Mouse (Mus musculus): ENCODE measurements at regions not wholly inside any gene's neighbourhood (a gene's known extent, or its start where the extent isn't known, plus 50 kb on each side); places are given as distances from the start of the nearest gene placed in this dataset.
"Not testable (repeated sequence)": the region's sequence is repeated elsewhere in the genome, so short reads cannot be mapped to it uniquely, and the experiment has no call there.

DNA sequence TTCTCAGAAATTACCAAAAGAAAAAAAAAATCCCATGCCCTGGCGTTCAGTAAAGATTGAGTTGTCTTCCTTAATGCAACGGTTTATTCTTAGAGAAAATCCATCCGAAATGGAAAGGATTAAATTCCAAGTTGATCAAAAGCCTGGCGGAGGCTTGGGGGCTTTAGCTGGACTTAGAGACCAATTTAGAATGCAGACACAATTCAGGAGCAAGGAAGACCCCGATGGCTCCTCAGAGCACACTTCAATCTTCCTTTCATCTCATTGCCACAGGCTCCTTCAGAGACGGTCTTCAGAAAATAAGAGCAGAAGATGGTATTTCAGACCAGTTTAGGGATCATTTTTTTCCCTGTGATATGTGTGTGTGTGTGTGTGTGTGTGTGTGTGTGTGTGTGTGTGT is 171.8 kb downstream of the Ankrd50 start:
- ATAC-seq: no peak

DNA sequence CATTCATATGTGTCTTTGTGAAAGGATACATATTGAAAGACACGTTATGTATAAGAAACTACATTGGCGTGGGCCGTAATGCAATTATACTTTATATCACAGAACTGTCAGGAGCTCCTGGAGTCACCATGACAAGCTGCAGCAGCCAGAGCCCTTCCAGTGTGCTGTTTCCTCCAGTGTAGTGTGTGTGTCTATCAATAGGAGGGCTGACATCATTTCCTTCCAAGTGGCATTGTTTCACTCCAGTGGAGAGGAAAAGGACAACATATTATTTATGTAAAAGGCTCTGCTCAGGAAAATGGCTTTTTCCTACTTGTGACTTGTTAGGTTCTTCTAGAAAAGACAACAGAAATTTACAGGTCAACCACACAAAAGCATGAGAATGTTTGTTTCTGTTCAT is 172.5 kb downstream of the Ankrd50 start:
- ATAC-seq: no peak

DNA sequence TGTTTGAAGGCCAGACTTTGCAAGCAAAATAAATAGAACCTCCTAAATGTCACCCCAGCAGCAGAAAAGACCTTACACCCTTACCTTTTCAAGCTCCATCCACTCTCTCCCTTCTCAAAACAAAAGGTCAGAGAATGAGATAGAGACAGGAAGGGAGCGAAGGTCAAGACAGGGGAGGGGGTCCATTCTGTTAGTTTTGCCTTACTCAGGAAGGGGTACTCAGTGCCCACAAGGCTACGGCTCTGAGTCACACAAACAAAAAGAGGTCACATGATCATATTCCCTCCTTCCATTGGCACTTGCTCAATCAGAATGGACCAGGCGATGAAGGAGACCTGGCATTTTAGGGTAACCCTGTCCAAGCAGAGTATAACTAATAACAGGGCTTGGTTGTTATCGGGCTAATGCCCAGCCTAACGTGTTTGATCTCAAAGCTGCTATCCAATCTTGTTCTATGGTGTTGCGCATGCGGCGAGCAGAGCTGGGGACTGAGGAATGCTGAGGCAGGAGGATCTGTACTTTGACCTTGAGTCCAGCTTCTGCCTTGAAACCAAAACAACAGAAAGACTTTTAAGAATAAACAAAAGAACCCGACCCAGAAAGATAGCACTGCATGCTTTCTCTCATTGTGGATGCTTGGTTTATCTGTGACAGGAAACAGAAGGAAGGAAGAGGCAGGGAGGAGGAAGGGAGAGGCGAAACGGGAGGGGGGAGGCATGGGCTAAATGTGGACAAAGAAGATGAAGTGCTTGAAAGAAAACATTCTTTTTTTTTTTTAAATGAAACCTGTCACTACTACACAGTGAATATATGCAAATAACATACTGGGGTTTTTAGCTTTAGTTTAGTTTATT is 184.5 kb downstream of the Ankrd50 start:
- no peak for ATAC-seq

DNA sequence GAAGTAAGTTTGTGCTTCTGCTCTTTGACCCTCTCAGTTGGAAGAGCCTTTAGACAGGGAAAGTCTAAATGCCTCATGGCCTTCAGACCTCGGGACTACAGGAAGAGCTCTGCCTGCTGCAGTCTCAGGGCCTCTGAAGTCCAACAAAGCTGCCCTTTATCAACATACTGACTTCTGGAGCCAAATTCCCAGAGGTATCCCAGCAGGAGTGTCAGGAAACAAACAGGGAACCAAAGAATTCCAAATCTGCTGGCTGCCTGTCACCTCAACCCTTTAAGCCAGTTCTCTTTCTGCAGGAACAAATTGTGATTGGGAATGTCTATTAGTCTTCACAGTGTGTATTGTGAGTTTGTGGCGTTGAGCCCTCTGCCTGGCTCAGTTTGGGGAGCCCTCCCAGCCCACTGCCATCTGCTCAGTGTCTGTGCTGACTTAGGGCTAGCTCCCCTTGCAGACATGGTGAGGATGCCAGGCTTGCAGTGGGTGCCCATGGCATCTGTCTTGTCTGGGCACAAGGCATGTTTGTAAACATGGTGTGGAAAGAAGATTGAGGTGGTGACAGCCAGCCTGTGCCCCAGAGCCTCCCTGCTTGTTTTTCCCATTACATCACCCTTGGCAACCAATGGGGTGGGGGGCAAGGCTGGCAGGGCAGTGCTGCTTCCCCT is 185.3 kb downstream of the Ankrd50 start:
- ATAC-seq: no peak

DNA sequence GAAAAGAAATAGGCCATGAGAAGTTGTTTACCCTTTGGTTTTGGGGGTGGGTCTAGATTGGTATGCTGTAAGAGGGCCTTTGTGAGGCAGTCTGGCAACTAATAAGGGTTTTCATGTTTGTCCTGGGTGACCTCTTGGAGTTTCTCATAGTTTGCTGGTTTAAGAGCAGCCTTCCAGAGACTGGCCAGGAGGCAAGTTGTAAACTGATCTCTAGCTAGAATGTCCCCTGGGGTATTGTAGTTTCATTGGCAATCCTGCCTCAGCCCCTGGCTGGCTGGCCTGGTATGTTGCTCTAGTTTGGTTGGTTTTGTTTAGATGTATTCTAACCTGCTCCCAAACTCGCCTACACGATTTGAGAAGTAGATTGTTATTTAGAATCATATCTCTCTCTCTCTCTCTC is 187.1 kb downstream of the Ankrd50 start:
- no peak for ATAC-seq

DNA sequence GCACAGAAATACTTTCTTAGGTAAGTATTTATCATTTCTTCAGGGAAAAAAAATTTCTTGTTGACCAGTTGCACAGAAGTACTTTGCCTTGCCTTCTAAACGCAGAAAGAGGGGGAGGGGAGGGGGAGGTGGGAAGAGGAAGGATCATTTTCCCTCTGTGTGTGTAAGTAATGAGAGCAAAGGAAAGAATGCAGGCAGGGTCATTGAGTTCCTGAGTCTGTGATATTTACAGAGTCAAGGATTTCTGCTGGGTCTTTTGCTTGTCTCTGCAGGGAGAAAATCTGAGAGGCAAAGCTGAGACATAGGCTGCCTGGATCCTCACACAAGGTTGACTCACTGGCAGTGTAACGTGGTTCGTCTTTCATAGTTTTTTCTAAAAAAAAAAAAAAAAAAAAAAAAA is 195.6 kb downstream of the Ankrd50 start:
- ATAC-seq: no peak

DNA sequence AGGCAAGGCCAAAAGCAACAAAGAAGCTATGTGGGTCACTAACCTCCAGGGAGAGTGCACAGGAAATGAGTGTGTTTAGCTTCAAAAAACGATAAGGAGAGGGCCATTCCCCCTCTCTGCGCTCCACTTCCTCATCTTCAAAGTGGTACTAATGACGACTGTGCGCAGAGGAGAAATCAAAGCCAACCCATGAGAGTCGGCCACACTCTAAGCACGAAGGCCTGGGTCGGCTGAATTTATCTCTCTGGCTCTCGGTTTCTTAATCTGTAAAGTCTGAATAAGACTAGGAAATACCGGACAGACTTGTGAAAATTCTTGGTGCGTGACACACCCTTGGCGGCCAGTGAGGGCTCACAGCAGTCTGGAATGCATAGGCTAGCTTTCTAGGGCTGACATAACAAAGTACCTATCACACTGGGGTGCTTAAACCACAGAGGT is 200.9 kb downstream of the Ankrd50 start:
- ATAC-seq: peak; percentile 65

DNA sequence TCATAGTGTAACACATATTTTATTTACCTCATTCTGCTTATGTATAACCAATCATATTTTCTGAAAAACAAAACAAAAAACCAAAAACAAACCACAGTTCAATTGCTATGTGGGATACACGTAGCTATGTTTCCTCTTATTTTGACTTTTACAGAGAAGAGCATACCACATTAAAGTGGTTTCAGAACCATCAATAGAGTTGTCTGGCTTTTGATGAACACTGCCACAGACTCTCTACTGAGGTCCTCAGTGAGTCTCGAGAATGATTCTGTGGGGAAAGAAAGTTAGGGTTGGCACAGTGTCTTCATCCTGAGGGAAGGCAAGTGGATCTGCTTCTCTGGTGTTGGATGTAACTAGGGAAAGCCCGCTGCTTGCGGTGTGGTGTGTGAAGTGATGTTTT is 201.8 kb downstream of the Ankrd50 start:
- peak; percentile 16 for ATAC-seq

DNA sequence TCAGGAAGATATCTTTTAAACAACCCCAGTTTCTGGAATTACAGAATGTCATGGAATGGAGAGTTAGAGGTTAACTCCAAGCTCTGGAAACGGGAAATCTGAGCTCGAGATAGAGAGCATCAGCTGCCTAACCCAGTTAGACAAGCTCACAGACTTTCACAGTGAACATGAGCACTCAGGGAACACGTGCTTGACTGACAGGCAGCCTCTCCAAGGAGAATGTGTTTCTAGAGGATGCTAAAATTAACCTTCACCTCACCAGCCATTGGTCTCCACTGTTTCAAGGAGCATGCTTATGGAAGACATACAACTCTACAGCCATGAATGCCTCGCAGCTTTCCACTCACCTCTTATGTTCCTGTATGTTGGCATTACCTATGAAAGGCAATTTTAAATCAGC is 203.0 kb downstream of the Ankrd50 start:
- ATAC-seq: no peak

DNA sequence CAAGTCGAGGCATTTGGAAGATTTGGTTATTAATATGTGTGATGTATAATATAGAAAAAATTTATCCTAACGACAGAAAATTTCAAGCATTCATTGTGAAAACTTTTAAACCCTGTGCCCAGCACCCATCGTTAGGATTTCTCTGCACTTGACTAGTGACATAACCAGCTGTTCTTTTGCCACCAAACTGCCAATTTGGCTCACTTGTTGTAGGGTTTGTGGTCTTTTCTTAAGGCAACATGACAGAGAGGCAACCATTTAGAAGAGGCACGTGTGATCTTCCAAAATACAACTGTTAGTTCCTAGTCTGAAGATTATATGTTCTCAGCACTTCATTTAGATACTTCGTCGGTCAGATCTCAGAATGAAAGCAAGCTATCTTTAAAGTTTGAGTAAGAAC is 203.8 kb downstream of the Ankrd50 start:
- no peak for ATAC-seq

DNA sequence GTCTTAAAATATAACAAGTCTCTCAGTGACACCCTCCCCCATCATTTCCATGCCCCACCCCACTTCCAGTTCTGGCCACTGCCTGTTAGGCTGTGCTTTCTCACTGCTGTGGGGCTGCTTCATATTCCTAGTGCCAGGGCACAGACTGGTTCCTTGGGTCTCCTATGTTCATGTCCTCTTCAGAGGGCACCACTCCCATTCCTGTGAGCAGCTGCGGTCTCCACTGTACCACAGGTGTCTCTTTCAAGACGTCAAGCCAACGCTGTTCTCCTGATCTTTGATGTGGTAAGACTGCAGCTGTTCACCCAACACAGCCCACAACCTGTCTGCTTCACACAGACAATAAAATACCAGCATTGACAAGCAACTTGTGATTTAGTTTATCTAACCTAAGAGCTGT is 204.5 kb downstream of the Ankrd50 start:
- peak; percentile 74 for ATAC-seq

DNA sequence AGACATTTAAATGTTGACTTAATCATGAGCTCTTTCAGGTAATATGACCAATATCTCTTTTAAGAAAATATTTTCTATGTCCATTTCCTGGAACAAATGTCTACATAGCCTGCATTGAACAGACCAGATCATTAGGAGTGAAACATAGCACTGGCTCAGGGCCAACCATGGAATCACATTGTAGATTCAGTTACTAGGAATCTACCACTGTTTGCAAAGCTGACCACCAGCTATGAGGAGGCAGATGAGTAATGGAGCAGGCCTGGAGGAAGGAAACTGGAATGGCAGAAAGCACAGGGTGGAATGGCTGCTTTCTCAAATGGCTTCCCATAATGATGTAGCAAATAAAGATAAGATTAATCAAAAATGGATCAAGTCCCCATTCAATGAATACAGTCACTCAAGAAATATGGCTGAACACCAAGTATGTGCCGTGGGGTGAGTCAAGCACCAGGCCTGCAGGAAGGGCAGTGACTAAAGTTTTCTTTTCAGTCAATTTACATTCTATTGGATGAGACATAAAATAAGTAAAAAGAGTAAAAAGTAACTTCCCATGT is 207.6 kb downstream of the Ankrd50 start:
- ATAC-seq: no peak

DNA sequence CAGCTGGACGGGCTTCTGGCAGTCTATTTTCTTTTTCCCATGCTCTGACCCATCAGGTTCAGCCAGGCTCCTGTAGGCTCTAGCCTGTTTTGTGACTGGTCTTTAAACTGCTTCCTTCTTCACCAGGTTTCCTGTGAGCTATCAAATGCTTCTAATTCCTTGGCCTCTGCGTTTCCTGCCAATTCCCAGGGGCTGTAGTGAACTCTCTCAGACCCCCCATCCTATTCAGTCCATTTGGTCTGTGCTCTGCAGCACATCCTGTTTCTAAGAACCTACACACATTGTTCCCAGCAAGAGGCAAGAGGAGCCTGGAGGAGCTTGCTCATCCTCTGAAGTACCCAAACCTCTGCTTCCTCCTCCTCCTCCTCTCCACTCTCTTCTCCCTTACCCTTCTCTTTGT is 209.3 kb downstream of the Ankrd50 start:
- no peak for ATAC-seq

DNA sequence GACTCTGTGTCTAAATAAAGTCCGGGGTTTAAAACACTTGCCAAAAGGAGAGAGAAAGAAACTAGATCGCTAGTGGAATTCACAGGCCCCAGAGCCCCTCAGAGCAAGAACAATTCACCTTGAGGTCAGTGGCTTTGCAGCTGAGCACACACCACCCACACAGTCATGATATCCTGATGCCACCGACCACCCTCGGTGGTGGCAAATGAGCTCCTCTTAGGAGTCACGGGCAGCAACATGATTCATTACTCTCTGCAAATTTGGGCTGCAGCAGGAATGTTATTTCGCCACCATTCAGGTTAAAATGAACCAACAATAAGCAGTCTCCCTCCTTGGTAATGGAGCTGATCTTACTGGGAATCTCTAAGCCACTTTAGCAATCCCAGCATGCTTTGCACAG is 213.9 kb downstream of the Ankrd50 start:
- no peak for ATAC-seq

DNA sequence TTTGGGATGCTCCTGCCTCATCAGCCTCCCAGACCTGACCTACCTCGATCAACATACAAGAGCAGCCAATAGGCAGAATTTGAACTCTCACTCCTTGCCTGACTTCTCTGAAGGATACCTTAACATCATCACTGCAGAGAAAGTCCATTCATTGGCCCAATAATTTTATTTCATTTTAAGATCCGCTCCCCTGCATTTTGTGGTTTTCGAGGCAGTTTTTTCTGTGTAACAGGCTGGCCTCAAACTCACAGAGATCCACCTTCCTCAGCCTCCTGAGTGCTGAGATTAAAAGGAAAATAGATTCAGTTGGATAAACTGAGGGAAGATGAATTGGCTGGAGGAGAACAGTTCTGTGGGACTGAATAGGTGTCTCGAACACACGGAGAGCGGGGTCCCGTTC is 216.4 kb downstream of the Ankrd50 start:
- no peak for ATAC-seq

DNA sequence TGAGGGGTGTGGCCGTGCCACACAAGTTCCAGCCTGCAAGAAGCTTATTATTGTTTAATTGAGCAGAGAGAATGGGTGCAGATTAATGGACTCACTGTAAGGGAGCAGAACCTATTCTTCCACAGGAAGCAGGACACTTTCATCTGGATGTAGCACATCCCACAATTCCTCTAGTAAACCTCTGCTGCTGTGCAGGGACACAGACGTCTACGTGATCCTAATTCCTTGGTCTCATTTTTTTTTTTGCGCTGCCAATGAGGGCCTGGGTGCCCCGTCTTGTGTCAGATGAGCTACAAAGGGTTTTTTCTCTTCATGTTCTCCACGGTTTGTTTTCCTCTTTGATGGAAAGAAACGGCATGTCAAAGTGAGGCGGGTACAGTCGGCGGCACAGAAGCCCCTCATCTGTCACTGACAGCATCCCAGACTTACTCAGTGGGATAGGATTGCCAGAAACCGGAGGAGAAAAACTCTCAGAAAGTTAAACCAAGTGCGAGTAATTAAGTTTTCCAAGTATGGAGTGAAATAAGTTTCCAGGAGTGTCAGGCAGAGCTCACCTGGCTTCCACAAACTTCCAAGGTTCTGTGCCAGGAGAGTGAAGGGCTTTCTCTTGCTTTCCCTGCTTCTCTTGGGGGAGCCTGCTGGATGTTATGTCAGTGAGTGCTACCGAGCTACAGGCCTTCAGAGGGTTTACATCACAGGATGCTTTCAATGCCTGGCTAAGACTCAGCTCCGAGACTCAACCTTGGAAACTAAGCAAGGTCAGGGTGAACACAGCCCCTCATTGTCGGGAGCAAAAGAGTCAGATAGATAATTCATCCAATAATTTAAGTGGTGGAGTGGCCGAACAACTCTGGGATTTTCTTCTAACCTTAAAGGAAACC is 221.1 kb downstream of the Ankrd50 start:
- ATAC-seq: no peak

DNA sequence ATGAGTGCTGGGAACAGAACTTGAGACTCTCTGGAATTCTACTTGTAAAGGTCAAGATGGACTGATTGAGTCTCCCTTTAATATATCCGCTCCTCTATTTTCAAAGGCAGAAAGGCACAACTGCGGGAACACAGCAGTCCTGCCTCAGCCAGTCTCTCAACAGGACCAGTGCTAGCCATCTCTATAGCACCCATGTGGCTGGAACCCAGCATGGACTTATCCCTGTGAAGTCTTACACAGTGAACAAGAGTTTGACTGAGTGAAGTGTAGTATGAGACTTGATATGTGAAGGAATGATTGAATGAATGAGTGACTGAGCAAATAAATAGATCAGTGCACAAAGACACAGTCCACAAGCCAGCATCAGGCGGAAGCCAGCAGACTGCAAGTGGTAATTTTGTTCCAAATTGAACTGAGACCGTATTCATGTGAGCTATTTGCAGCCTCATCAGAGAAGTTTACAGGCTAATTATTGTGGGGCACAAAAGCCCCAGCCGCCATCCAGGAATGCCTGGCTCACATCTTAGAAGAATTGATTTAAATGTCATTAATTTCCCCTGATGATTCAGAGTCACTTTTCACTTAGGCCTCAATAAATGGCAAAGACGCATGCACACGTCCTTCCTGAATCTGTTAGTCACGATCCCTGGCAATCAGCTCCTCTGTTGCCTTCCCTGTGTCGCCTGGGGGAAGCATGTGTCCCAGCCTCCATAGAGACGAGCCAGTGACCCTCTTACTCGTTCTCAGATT is 223.1 kb downstream of the Ankrd50 start:
- ATAC-seq: no peak

DNA sequence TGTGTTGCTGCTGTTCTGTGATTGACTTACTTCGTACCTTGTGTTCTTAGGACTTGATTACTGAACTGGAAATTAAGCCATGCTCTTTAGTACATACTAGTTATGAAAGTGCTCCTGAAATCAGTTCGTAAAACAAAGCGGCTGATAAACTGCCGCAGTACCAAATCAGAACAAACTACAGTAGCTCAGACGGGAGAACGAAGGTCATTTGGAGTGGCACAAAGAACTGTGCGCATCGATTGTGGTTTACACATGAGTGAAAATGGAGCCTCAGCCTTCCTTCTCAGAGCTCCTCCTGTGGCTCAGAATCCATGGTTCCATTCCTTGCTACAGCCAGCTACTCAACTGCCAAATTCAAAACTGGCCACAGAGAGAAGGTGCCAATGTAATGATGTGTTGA is 225.4 kb downstream of the Ankrd50 start:
- ATAC-seq: not testable (repeated sequence)

DNA sequence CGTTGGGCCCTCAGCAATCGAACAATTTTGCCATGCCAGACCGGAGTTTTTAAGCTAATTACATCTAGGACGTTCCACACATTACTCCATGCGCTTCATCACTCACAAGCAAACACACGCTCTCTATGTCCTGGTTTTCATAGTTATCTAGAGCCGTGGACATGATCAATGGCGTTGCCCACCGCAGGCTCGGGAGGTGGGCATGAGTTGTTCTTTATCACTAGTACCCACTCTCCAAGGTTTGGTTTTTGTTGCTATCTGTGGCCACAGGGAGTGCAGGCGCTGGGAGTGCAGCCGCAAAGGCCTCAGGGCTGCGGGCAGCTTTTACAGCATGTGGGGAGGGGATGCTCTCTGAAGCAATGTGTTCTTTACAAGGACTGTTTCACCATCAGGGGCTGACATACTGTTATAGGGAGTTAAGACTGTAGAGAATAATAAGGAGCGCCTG is 226.8 kb downstream of the Ankrd50 start:
- ATAC-seq: no peak

DNA sequence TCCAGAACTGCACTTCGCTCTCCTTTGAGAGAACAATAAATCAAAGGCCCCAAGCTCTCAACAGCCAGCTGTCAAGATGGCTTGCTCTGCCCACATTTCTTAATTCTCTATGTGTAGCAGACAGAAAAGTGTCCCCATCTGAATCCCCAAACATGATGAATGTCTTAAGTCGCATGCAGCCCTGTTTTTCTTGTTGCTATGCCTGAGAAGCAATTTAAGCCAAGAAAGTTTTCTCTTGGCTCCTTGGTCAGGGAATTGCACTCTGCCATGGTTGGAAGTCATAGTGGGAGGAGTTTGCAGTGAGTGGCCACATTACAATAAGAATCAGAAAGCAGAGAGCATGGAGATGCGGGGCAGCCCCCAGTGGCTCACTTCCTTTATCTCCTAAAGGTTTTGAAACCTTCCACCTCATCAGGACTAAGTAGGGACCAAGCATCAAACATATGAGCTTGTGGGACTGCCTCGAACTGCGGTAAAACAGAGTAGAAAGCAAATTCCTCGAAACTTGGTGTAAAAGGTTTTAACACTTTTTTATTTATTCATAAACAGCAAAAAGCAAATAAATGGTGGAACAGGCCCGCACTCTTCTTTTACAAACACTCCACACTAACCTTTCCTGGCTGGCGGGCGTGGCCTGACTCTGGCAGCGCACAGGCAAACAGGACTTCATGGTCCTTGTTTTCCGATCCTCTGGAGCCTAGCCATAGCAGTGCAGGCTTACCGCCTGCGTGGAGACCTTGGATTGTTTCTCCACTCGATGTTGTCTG is 227.4 kb downstream of the Ankrd50 start:
- no peak for ATAC-seq

DNA sequence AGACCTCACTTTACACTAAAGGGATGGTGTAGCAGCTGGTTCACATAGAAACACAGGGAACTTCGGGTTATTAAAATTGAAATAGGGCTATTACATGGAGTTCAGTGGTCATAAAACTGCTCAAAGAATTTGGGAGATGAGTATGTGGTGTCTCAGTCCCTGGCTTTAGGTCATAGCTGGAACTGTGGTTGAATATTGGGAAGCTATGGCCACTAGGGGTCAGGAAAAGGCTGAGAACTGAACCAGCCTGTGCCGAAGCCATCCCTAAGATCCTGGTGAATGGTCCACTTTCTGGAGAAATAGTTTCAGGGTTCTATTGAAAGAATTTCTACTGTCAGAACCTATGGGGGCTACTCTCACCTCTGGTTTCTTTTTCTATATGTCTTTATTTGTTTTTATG is 229.0 kb downstream of the Ankrd50 start:
- ATAC-seq: no peak

All from activated CD4-positive, CD25-positive, alpha-beta regulatory T cell, adult 4 months (primary cell).